Mouse (Mus musculus): ENCODE measurements around the gene Cfap157. TPM values are rescaled to one million over a fixed set of nuclear protein-coding genes. Genes with fewer than 3 reads are reported as not detected.

Cfap157 gene
- polyA plus RNA-seq, 1 experiment: 0.39 TPM

- no peak for DNase-seq (ENCODE audit: low read depth)
Measured at GRCm38 (mm10) chr2:32781710-32782109, 2.5 kb downstream of the Cfap157 start.

- DNase-seq (ENCODE audit: low read depth): no peak
Measured at GRCm38 (mm10) chr2:32779714-32780113, 4.5 kb downstream of the Cfap157 start.

DNA sequence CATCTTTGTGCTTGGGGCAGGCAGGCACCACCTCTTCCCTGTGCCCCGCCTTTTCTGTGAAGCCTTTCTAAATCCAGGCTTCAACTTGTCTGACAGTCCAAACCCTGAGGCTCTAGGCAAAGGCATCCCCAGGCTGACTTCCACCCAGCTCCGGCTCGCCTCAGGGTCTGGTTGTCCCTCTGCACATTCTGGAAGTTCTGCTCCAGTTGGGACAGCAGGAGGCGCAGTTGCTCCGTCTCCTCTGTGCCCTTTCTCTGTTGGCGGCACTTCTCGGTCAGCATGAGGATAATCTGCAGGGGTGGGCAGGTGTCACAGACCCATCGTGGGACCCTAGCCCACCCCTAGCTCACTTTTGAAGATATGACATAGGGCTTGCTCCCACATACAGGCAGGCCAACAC, 5.1 kb downstream of the Cfap157 start:
- no peak for DNase-seq (ENCODE audit: low read depth)

DNA sequence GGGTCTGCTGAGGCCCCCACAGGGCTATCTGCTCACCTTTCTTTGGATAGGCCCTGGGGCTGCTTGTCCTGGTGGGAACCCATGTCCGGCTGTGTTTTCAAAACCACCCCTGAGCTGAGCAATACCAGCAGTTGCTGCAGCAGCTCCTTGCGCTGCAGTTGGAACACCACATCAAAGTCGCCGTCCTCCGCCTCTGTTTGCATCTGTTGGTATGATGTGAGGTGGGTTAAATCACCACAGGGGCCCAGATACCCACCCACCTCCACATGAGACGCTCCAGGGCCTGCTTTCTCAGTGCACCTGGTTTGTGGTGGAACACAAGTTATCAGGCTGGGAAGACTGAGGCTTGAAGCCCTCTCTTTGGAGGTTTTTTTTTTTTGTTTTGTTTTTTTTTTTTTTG, 6.1 kb downstream of the Cfap157 start:
- no peak for DNase-seq (ENCODE audit: low read depth)

GRCm38 (mm10) chr2:32776192-32776591, 8.0 kb downstream of the Cfap157 start:
- no peak for DNase-seq (ENCODE audit: low read depth)

DNA sequence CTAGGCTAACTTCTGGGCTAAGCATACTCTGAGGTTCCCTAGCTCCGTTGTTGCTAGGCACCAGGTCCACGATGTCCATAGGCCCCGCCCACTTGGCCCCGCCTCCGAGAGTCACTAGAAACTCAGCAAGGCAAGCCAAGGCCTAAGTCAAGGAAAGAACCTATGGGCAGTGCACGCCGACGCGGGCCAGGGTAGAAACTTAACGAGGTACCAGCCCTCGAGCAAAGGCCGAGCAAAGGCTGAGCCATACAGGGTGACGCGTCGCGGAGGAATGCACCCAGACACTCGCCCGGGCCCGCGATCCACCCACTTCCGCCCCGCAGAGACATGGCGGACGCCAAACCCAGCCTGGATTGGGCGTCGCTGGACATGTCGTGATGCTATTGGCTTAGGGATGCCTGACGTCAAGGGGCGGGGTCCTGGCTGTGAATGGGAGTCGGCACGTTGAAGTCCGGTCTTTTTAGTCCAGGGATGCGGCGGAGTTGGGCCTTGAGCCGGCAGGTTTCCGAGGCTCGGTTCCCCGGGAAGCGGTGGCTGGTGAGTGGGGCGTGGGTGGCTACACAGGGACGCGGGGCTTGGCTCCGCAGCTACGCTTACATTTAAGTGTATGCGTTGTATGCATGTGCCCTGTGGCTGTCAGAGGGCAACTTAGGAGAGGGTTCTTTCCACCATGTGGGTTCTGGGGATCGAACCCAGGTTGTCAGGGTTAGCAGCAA, 8.7 kb downstream of the Cfap157 start, which contains the start of the genes Ttc16 and Ptrh1:
Ttc16 (minus strand) TSS at position 275 of the 716 bp plus-strand sequence.
Ptrh1 (plus strand) TSS at position 428 of the 716 bp plus-strand sequence.
- DNase-seq (ENCODE audit: low read depth): peak; percentile 69

DNA sequence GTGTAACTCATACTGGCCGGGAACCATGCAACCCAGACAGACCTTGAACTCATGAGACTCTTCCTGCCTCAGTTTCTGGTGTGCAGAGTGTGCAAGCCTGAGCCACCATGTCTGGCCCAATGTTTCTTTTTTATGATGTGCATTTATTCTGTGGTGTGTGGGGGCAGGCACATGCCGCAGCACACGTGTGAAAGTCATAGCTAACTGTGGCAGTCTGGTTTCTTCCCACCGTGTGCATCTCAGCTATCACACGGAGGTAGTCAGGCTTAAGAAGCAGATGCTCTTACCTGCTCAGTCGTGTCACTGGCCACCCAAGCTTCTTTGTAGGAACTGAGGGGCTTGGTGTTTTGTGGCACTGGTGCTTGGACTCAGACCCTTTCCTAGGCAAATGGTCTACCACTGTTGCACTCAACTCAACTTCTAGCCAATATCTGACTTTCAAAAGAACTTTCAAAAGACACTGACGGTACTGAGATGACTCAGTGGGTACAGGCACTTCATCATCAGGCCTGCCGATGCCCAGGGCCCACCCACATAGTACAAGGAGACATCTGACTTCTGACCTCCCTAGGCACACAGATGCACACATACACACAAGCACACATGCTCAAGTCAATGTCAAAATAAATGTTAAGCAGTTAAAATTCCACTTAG, 11.5 kb downstream of the Cfap157 start:
- DNase-seq (ENCODE audit: low read depth): no peak

DNA sequence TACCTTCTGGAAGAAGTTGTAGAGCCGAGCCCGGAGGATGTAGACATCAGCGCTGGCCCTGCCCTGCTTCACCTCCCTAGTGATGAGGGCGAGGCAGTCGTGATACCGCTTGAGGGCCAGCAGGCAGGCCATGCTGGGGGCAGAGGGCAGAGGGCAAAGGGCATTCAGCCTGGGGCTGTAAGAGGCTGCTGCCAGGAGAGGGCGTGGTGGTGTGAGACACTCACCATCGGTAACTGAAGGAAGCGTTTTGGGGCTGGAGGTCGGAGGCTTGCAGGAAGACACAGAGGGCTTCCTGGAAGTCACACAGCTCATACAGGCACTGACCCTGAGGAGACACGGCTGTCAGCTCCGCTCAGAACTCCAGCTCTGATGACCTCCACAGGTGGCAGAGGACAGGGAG, 12.3 kb downstream of the Cfap157 start:
- no peak for DNase-seq (ENCODE audit: low read depth)

DNA sequence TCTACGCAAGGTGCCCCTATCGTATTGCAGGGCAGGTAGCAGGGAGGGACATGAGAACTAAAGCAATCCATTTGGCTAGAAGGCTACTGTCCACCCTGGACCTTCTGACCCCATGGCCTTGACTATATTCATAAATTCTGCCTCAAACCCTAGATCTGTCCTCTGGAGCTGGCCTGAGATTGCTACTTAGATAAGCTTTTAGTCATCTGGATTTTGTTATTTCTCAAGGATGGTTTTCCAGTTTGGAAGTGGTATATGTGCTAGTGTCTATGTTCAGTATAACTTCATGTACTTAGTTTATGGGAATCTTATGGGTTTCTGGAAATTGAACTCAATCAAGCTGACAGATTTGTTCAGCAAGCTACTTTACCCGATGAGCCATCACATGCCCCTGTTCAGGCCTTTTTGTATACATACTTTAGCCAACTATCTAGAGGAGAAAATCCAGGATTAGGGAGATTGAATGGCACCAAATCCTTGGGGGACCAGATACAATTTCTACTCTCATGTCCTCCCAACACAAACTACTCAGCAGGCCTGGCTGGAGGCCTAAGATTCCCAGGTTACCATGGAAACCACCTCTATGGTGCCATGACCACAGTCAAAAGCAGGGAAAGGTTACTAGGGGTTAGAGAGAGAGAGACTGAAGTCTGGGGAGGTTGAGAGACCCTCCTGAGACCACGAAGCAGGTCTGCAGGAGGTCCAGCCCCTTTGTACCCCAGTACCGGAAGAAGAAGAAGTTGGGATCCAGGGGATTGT, 14.7 kb downstream of the Cfap157 start:
- no peak for DNase-seq (ENCODE audit: low read depth)

- no peak for DNase-seq (ENCODE audit: low read depth)
Measured at GRCm38 (mm10) chr2:32768661-32769285, 15.5 kb downstream of the Cfap157 start.

- DNase-seq (ENCODE audit: low read depth): no peak
Measured at GRCm38 (mm10) chr2:32767241-32767640, 17.0 kb downstream of the Cfap157 start.

- DNase-seq (ENCODE audit: low read depth): no peak
Measured at GRCm38 (mm10) chr2:32763353-32763752, 20.9 kb downstream of the Cfap157 start.

DNA sequence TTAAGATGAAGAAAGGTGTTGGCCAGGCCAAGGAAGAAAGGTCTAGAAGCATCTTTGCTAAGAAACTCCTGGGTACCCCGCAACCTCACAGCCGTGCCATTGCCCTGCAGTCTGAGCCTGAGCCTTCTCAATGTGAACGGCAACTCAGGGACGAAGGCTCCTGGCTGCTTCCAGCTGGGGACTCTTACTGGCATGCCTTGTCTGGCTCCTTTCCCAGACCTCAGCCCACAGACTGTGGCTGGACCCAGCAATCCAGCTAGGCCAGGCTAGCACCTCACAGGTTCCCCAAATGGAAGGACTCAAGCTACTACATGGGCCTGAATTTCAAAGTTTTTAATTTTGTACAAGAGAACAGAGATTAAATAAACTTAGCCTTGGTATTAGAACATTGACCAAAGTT, 22.4 kb downstream of the Cfap157 start:
- DNase-seq (ENCODE audit: low read depth): no peak

DNA sequence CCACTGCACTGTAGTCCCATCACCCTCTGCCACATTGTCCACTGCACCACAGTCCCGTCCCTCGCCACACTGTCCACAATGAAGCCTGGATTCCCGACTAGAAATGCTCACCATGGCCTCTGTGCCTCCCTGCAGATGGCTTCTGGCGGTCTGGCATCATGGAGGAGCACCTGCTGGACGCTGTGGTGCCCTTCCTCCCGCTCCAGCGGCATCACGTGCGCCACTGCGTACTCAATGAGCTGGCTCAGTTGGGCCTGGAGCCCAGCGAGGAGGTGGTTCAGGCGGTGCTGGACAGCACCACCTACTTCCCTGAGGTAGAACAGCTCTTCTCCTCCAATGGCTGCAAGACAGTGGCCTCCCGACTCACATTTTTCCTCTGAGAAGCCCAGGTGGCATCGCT, 22.9 kb downstream of the Cfap157 start:
- no peak for DNase-seq (ENCODE audit: low read depth)

DNA sequence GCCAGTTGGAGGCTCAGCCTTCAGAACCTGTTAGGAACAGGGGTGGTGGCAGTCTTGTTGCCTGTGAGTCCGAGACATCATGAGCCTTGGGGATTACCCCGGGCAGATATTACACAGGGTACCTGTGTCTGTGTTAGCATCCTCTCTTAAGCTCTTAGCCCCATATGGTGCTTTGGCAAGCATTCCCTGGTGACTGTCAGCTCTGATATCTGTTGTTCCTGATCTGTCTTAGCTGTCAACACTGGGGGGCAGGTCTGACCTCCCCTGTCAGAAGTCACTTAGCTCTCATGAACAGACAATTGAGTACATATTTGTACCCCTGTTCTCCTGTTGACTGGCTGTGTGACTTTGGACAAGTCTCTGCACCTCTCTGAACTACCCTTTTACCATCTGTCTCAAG, 25.2 kb downstream of the Cfap157 start:
- DNase-seq (ENCODE audit: low read depth): no peak

GRCm38 (mm10) chr2:32758503-32758902, 25.7 kb downstream of the Cfap157 start:
- DNase-seq (ENCODE audit: low read depth): no peak

GRCm38 (mm10) chr2:32757056-32757845, 27.0 kb downstream of the Cfap157 start, which contains the start of gene Tor2a:
TSS of gene Tor2a (plus strand) at chr2:32757234.
- DNase-seq (ENCODE audit: low read depth): peak; percentile 68

- no peak for DNase-seq (ENCODE audit: low read depth)
Measured at GRCm38 (mm10) chr2:32756674-32757055, 27.6 kb downstream of the Cfap157 start.

GRCm38 (mm10) chr2:32752181-32752580, 32.0 kb downstream of the Cfap157 start:
- DNase-seq (ENCODE audit: low read depth): no peak

GRCm38 (mm10) chr2:32751665-32752033, 32.6 kb downstream of the Cfap157 start:
- DNase-seq (ENCODE audit: low read depth): no peak

Measured in gonadal fat pad, adult 2 months (tissue).